Mouse (Mus musculus): Measurements from ENCODE around the gene Smo.

DNA sequence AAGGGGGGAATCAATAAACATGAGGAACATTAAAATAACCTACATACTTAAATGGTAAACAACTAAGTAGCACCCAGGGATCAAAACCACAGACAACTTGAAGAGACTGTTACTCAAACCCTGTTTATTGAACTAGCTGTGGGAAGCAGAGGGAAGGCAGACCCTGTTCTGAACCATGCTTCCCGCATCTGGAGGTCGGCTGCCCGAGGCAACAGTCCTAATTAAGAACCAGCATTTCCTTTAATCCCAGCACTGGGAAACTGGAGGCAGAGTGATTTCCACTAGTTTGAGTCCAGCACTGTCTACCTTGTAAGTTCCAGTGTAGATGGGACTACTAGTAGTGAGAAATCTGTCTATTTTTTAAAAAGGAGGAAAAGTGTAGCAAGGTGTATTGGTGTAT lies 24.0 kb upstream of the Smo start:
- TF ChIP-seq CTCF (IDR thresholded peaks at IDR 0.05; ENCODE audit: extremely low read depth, insufficient read depth, insufficient read length, insufficient replicate concordance) = no peak
- no peak for TF ChIP-seq POLR2A (IDR thresholded peaks at IDR 0.05; ENCODE audit: low read depth, low read length)

All from spleen, adult 2 months (tissue).